Mouse (Mus musculus): ENCODE data around the gene Btbd35f1. TPM values are rescaled to one million over a fixed set of nuclear protein-coding genes. Genes with fewer than 3 reads are reported as not detected.
"Not testable (repeated sequence)": the region's sequence is repeated elsewhere in the genome, so short reads cannot be mapped to it uniquely, and the experiment has no call there.

Btbd35f1 gene
- polyA plus RNA-seq (2016; fragmentation: Nextera tagmentation; extraction: Ambion mirVana): not detected in 2 replicates

- not testable (repeated sequence) for H3K4me2 ChIP-seq (replicated peaks); ATAC-seq (ENCODE audit: insufficient number of reproducible peaks, insufficient read depth, low FRiP score, low TSS enrichment); H3K27ac ChIP-seq; H3K27me3 ChIP-seq; H3K36me3 ChIP-seq; H3K4me1 ChIP-seq; H3K9ac ChIP-seq; H3K9me3 ChIP-seq; H3K4me3 ChIP-seq
- WGBS: no CpG with 5 or more reads among the region's 3 CpGs
Measured at GRCm38 (mm10) chrX:32559755-32560154, at the start of gene Btbd35f1. Gene Btbd35f1, plus strand, starts transcription at chrX:32560055.

GRCm38 (mm10) chrX:32590878-32591542 lies 31.2 kb downstream of the Btbd35f1 start:
- H3K4me3 ChIP-seq; H3K27ac ChIP-seq; H3K9ac ChIP-seq; H3K9me3 ChIP-seq; H3K4me2 ChIP-seq (replicated peaks); H3K4me1 ChIP-seq; H3K36me3 ChIP-seq; H3K27me3 ChIP-seq; ATAC-seq (ENCODE audit: insufficient number of reproducible peaks, insufficient read depth, low FRiP score, low TSS enrichment): not testable (repeated sequence)
- 86% methylated on average over 1 of the region's 1 CpGs for WGBS

GRCm38 (mm10) chrX:32601008-32601407 lies 41.2 kb downstream of the Btbd35f1 start:
- not testable (repeated sequence) for H3K27ac ChIP-seq; H3K9me3 ChIP-seq; H3K27me3 ChIP-seq; H3K36me3 ChIP-seq; ATAC-seq (ENCODE audit: insufficient number of reproducible peaks, insufficient read depth, low FRiP score, low TSS enrichment); H3K4me3 ChIP-seq; H3K4me1 ChIP-seq; H3K9ac ChIP-seq; H3K4me2 ChIP-seq (replicated peaks)
- 89% methylated on average over 1 of the region's 2 CpGs for WGBS

- not testable (repeated sequence) for H3K36me3 ChIP-seq; H3K9me3 ChIP-seq; H3K4me1 ChIP-seq; ATAC-seq (ENCODE audit: insufficient number of reproducible peaks, insufficient read depth, low FRiP score, low TSS enrichment); H3K27me3 ChIP-seq; H3K27ac ChIP-seq; H3K4me2 ChIP-seq (replicated peaks); H3K4me3 ChIP-seq; H3K9ac ChIP-seq
- 71% methylated on average over 3 of the region's 3 CpGs for WGBS
Measured at GRCm38 (mm10) chrX:32601425-32601824, 41.6 kb downstream of the Btbd35f1 start.

Other genes starting within 250 kb of the Btbd35f1 start
- not detected in 2 replicates for gene Gm5926, start 90.7 kb downstream of the Btbd35f1 start, polyA plus RNA-seq (2016; fragmentation: Nextera tagmentation; extraction: Ambion mirVana)
- gene Btbd35f21, start 166.1 kb downstream of the Btbd35f1 start, polyA plus RNA-seq (2016; fragmentation: Nextera tagmentation; extraction: Ambion mirVana): not detected in 2 replicates